Mouse (Mus musculus) kidney, embryonic 16.5 days (tissue): ENCODE data around the gene Fxn. TPM values are rescaled to one million over a fixed set of nuclear protein-coding genes. Genes with fewer than 3 reads are reported as not detected.

ENCODE experiments used
- ATAC-seq: fragments of 200-750 bp; cut with Nextera tagmentation; 2 replicates; pipeline ENCODE4 v1.8.0; 2017; ENCODE audit warnings: moderate TSS enrichment; ENCODE audit not compliant: low FRiP score, low TSS enrichment
- H3K27ac ChIP-seq: fragments of 300-500 bp; sonication (generic); 2 replicates; pipeline ENCODE4 v1.5.1; 2014; ENCODE audit warnings: low read length
- H3K27me3 ChIP-seq: fragments of 300-500 bp; sonication (generic); 2 replicates; pipeline ENCODE4 v1.6.1; 2014; ENCODE audit warnings: low read length, control low read depth, mixed read lengths; ENCODE audit not compliant: insufficient read depth
- H3K36me3 ChIP-seq: fragments of 300-500 bp; sonication (generic); 2 replicates; pipeline ENCODE4 v1.6.1; 2014; ENCODE audit warnings: low read length, control low read depth, mixed read lengths; ENCODE audit not compliant: insufficient read depth
- H3K4me1 ChIP-seq: fragments of 300-500 bp; sonication (generic); 2 replicates; pipeline ENCODE4 v1.6.1; 2014; ENCODE audit warnings: low read length, control low read depth, mixed read lengths; ENCODE audit not compliant: insufficient read depth
- H3K4me2 ChIP-seq: fragments of 300-500 bp; sonication (generic); replicated peaks from 2 replicates; pipeline ENCODE4 v1.6.1; 2014; ENCODE audit warnings: low read depth, low read length
- H3K4me3 ChIP-seq: fragments of 300-500 bp; sonication (generic); 2 replicates; pipeline ENCODE4 v1.5.1; 2014; ENCODE audit warnings: mild to moderate bottlenecking, low read length
- H3K9ac ChIP-seq: fragments of 300-500 bp; sonication (generic); replicated peaks from 2 replicates; pipeline ENCODE4 v1.6.1; 2014; ENCODE audit warnings: low read length
- H3K9me3 ChIP-seq: fragments of 300-500 bp; sonication (generic); 2 replicates; pipeline ENCODE4 v1.6.1; 2016; ENCODE audit warnings: low read length, control low read depth
- WGBS: fragments of 180-500 bp; shearing (Covaris S2); extraction: QIAGEN DNeasy Blood & Tissue Kit; methylation state at CpG from one replicate; pipeline ENCODE4 v1.1.7; 2014; 5-methylcytosine and 5-hydroxymethylcytosine counted together
- polyA plus RNA-seq: library from polyadenylated mRNA; unstranded; fragments of >200 nt; fragmentation: Nextera tagmentation; extraction: Ambion mirVana; gene quantifications from 2 replicates; pipeline ENCODE4 v1.2.1, GENCODE M21; 2015

Gene Fxn
- polyA plus RNA-seq, 1 experiment from 2014 or later = 54.6 TPM

DNA sequence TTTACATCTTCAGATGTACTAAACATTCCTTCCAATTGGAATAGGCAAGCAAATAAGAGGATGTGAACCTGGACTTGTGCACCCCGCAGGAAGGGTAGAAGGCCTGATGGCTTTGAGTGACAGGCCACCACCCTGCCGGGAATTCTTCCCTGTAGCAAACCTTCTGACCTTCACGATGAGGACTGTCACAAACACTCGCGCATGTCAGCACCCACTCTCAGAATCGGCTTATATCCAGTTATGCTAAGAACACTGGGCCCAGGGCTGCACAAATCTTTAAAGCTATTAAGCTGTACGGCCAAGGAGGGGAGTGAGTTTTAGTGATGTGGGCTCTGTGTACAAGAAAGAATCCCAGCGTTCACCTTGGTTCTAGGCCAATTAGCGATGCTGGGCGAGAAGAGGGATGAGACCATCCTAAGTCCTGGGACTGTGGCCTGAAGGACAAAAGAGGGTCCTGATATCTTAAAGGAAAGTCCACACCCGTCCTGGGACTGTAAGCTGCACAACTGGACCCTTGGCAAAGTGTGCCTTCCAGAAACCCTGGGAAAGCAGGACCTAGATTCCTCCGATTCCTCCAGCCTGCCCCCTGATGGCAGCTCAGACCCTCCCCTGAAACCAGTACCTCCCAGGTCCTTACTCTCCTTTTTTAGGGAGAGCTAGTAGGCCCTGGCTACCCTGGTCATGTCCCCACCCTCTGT, 67.7 kb downstream of the Fxn start:
- WGBS = 79% methylated on average over 12 of the region's 12 CpGs

More for the DNA sequence above, 67.7 kb downstream of the Fxn start:
- Histone ChIP-seq H3K27me3 (no peaks in the 10 kb centered on the region), H3K9ac (no peak overlapping the region), H3K4me2 (no peak overlapping the region), H3K4me3 (no peak overlapping the region), H3K36me3 (no peaks in the 10 kb centered on the region), H3K27ac (no peak overlapping the region), H3K4me1 (peaks cover 11% of the 10 kb centered on the region; the same call in 1 of the 2 replicates), H3K9me3 (no peaks in the 10 kb centered on the region)
- ATAC-seq = no peak

Other genes starting within 250 kb of the Fxn start
- gene Fam189a2, start 249.6 kb downstream of the Fxn start, polyA plus RNA-seq = 1.4 and 1.7 TPM in 2 replicates
- gene Tjp2, start 55.6 kb downstream of the Fxn start, polyA plus RNA-seq = 31.0 and 33.2 TPM in 2 replicates
- 39.7 and 53.3 TPM in 2 replicates for gene Fam122a, start 196.8 kb upstream of the Fxn start, polyA plus RNA-seq